ENCODE assay signal across 8 mouse cellular contexts in the genomic region with DNA sequence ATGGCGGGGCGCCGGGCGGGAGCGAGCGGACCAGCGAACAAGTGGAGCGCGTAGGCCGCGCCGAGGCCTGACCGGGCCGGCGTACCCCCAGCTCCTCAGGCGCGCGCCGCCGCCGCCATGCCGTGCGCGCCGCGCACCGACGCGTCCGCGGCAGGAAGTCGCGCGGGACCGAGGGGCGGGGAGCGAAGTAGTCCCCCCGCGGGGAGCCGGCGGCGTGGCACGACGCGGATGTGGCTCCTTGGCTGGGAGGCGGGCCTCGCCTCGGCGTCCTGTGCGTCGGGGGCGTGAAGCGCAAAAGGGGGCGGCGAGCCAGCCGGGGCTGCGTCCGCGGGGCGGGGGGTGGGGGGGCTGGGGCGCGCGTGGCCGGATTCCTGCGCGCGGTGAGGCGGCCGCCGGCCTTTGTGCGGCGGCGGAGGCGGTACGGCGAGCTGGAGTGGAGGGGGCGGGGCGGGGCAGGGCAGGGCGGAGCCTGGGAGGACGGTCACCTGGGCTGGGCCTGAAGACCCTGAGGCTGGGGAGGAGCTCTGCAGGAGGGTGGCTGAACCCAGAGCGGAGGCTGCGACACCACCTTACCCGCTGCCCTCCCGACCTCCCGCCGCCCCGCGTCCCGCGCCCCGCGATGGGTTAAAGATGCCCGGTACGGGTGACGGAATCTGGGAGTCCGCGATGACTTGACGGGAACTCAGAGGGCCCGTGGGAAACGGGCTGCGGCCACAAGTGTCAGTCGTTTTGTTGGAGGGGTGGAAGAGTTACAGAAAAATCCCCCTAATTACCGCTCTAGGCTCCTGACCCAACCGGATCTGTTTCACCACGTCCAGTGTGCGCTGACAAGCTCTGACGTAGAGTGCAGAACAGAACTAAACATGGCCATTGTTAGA. TPM values are rescaled to one million over a fixed set of nuclear protein-coding genes. Genes with fewer than 3 reads are reported as not detected.
DNase-seq lines count a peak whose midpoint lies in the region; ATAC-seq and TF ChIP-seq lines count a peak whose summit lies in the region.

A gene (minus strand): TSS at position 226 of the 878 bp plus-strand sequence.

- H3K9ac ChIP-seq in lung, embryonic 15.5 days = peak within 1 kb of the TSS; percentile 90

- peak within 1 kb of the TSS; percentile 99 for H3K4me3 ChIP-seq in hindbrain, embryonic 10.5 days
- H3K4me3 ChIP-seq in lung, embryonic 15.5 days = peak within 1 kb of the TSS; percentile 87
- peak within 1 kb of the TSS; percentile 95 for H3K4me3 ChIP-seq in thymus, adult 2 months (ENCODE audit: control insufficient read depth, insufficient read depth, low read length)

- no peaks in the 10 kb centered on the region for H3K27me3 ChIP-seq in hindbrain, embryonic 10.5 days (ENCODE audit: insufficient read depth, poor library complexity, severe bottlenecking)
- no peaks in the 10 kb centered on the region for H3K27me3 ChIP-seq in lung, embryonic 15.5 days
- no peaks in the 10 kb centered on the region for H3K27me3 ChIP-seq in thymus, adult 2 months (ENCODE audit: control insufficient read depth, insufficient read depth, low read length)

- H3K4me2 ChIP-seq in lung, embryonic 15.5 days = peak within 1 kb of the TSS; percentile 81

- under 1% methylated on average over 102 of the region's 107 CpGs for WGBS in hindbrain, embryonic 10.5 days
- under 1% methylated on average over 103 of the region's 107 CpGs for WGBS in lung, embryonic 15.5 days
- under 1% methylated on average over 104 of the region's 107 CpGs for WGBS in thymus, adult 2 months

- TF ChIP-seq POLR2A in thymus, adult 2 months (IDR thresholded peaks at IDR 0.05; ENCODE audit: control insufficient read depth, extremely low read depth, insufficient read depth, low read length, poor library complexity) = peak; percentile 92

- peak; percentile 97 for DNase-seq in Muller cell, postnatal 12 days (ENCODE audit: inconsistent ontology term)
- peak; percentile 95 for DNase-seq in cerebellum, adult 9-11 months
- DNase-seq in frontal cortex, adult 2 months (ENCODE audit: extremely low spot score in 1 of 2, low spot score in 1 of 2) = peak; percentile 66 to 87
- DNase-seq in hindbrain, embryonic 10.5 days (ENCODE audit: low spot score) = peak; percentile 90
- DNase-seq in layer of hippocampus, adult 9-10 months (ENCODE audit: low spot score) = peak; percentile 48
- DNase-seq in ovary, adult 18-20 months (ENCODE audit: low spot score) = peak; percentile 88
- DNase-seq in thymus, adult 2 months = peak; percentile 90

- no peaks in the 10 kb centered on the region for H3K9me3 ChIP-seq in hindbrain, embryonic 10.5 days
- H3K9me3 ChIP-seq in lung, embryonic 15.5 days = no peaks in the 10 kb centered on the region

- H3K4me1 ChIP-seq in hindbrain, embryonic 10.5 days (replicated peaks) = peaks cover 30% of the 10 kb centered on the region
- H3K4me1 ChIP-seq in lung, embryonic 15.5 days = peaks cover 15% of the 10 kb centered on the region
- peaks cover 42% of the 10 kb centered on the region for H3K4me1 ChIP-seq in thymus, adult 2 months (replicated peaks; ENCODE audit: control insufficient read depth, insufficient read depth, low read length)

- ATAC-seq in lung, embryonic 15.5 days (ENCODE audit: borderline replicate concordance, extremely low read depth, low FRiP score, low TSS enrichment) = peak; percentile 89

- 0 out of 2 replicates have a peak, but pooled peaks have one; percentile 9 for TF ChIP-seq CTCF in thymus, adult 2 months (IDR thresholded peaks at IDR 0.05; ENCODE audit: borderline replicate concordance, control insufficient read depth, extremely low read depth, insufficient read depth, low read length, poor library complexity)

- peaks cover 38% of the 10 kb centered on the region for H3K36me3 ChIP-seq in hindbrain, embryonic 10.5 days
- H3K36me3 ChIP-seq in lung, embryonic 15.5 days = peaks cover 19% of the 10 kb centered on the region
- H3K36me3 ChIP-seq in thymus, adult 2 months (ENCODE audit: control insufficient read depth, insufficient read depth, low read length) = 0 out of 2 replicates have a peak, but pooled peaks cover 3% of the 10 kb centered on the region

- H3K27ac ChIP-seq in hindbrain, embryonic 10.5 days = peak within 1 kb of the TSS; percentile 96
- H3K27ac ChIP-seq in lung, embryonic 15.5 days = peak within 1 kb of the TSS; percentile 97
- H3K27ac ChIP-seq in thymus, adult 2 months (ENCODE audit: control insufficient read depth, insufficient read depth, low read length) = peak within 1 kb of the TSS; percentile 63

RNA-seq across cellular contexts. Expression of the gene that starts here (rescaled TPM):
- 79.8 and 80.1 TPM in 2 replicates for polyA plus RNA-seq in frontal cortex, adult 2 months (2012; rRNA removed)
- 138 and 164 TPM in 2 replicates for polyA plus RNA-seq in hindbrain, embryonic 10.5 days (2016; fragmentation: Nextera tagmentation; extraction: Ambion mirVana)
- polyA plus RNA-seq in lung, embryonic 15.5 days (2015; fragmentation: Nextera tagmentation; extraction: Ambion mirVana) = 80.4 and 81.5 TPM in 2 replicates
- polyA plus RNA-seq in thymus, adult 2 months (2012; rRNA removed) = 48.5 and 62.1 TPM in 2 replicates

Comparison
In these comparisons a context has a peak if more than half of its experiments do, and no peak if none do; other contexts are left out.
1. Peak in every context shown above with its lines: DNase-seq, ATAC-seq, H3K4me3 ChIP-seq and H3K27ac ChIP-seq.